Mouse (Mus musculus) neural tube, embryonic 14.5 days (tissue): Measurements from ENCODE around the gene Ltbp2. TPM values are rescaled to one million over a fixed set of nuclear protein-coding genes. Genes with fewer than 3 reads are reported as not detected.

Experiments
- ATAC-seq: fragments of 200-750 bp; cut with Nextera tagmentation; 2 replicates; pipeline ENCODE4 v1.8.0; 2017; ENCODE audit warnings: low read depth, mild to moderate bottlenecking, moderate TSS enrichment, moderate library complexity
- H3K27ac ChIP-seq: fragments of 300-500 bp; sonication (generic); 2 replicates; pipeline ENCODE4 v1.5.1; 2014; ENCODE audit warnings: low read depth, mild to moderate bottlenecking, control low read depth, low read length, moderate library complexity, mixed read lengths
- H3K27me3 ChIP-seq: fragments of 300-500 bp; sonication (generic); 2 replicates; pipeline ENCODE4 v1.6.1; 2014; ENCODE audit warnings: low read length; ENCODE audit not compliant: control insufficient read depth, insufficient read depth
- H3K36me3 ChIP-seq: fragments of 300-500 bp; sonication (generic); 2 replicates; pipeline ENCODE4 v1.6.1; 2014; ENCODE audit warnings: low read length, mixed read lengths; ENCODE audit not compliant: control insufficient read depth, insufficient read depth
- H3K4me1 ChIP-seq: fragments of 300-500 bp; sonication (generic); 2 replicates; pipeline ENCODE4 v1.6.1; 2014; ENCODE audit warnings: low read length; ENCODE audit not compliant: control insufficient read depth, insufficient read depth
- H3K4me2 ChIP-seq: fragments of 300-500 bp; sonication (generic); 2 replicates; pipeline ENCODE4 v1.6.1; 2014; ENCODE audit warnings: mild to moderate bottlenecking, low read depth, low read length, control low read depth
- H3K4me3 ChIP-seq: fragments of 300-500 bp; sonication (generic); 2 replicates; pipeline ENCODE4 v1.5.1; 2014; ENCODE audit warnings: low read depth, low read length, control low read depth, mixed read lengths
- H3K9ac ChIP-seq: fragments of 300-500 bp; sonication (generic); replicated peaks from 2 replicates; pipeline ENCODE4 v1.6.1; 2014; ENCODE audit warnings: low read depth, mild to moderate bottlenecking, control low read depth, low read length, mixed read lengths
- H3K9me3 ChIP-seq: fragments of 300-500 bp; sonication (generic); 2 replicates; pipeline ENCODE4 v1.6.1; 2016; ENCODE audit warnings: low read length; ENCODE audit not compliant: control insufficient read depth
- WGBS: fragments of 180-500 bp; shearing (Covaris S2); extraction: QIAGEN DNeasy Blood & Tissue Kit; methylation state at CpG from one replicate; pipeline ENCODE4 v1.1.7; 2014; 5-methylcytosine and 5-hydroxymethylcytosine counted together
- polyA plus RNA-seq: library from polyadenylated mRNA; unstranded; fragments of >200 nt; fragmentation: Nextera tagmentation; extraction: Ambion mirVana; gene quantifications from 2 replicates; pipeline ENCODE4 v1.2.1, GENCODE M21; 2014

Ltbp2 gene
- polyA plus RNA-seq, 1 experiment from 2014 or later = 0.15 TPM

DNA sequence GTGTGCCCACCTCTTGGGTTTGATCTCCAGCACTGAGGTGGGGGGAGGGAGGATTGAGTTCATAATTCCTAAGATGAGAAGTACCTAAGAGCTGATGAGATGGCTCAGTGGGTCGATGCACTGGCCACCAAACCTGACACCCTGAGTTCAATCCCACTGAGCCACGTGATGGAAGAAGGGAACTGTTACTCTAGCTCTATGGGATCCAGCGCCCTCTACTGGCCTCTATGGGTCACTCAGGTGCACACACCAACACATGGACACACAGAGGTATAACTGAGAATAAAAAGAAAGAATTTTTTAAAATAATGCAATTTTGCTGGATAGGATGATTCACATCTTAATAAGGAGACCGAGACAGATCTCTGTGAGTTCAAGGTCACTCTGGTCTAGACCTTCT is 57.8 kb downstream of the Ltbp2 start:
- no peaks in the 10 kb centered on the region for H3K27me3 ChIP-seq

DNA sequence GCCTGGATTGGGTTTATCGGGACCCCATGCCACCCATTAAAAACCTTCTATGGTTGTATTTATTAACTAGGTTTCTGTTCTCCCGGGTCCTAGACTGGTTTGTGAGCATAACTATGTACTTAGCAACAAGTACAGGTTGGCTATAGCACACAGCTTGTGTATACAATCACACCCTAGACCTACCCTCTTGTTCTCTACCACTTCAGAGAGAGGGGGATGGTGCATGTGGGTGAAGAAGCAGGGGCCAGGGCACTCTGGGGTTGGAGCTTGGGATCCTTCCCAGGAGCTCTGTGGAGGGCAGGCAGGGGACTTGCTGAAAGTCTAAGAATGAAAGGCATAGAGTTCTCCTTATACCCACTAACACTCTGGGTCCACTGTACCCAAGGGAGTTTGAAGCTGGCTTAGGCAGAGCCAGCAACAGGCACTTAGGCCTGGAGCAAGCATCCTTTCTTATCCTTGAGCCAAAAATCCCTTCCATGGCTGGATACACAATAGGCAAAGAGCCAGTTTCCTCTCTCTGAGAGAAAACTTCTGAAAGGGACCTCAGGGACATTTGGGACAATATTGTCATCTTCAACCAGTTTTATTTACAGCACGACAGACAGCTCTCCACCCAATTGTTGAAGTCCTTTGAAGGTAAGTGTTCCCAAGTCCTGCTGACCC is 61.5 kb downstream of the Ltbp2 start:
- no peaks in the 10 kb centered on the region for H3K4me1 ChIP-seq
- H3K36me3 ChIP-seq = no peaks in the 10 kb centered on the region
- H3K9ac ChIP-seq = no peak overlapping the region
- no peak overlapping the region for H3K4me2 ChIP-seq
- no peak overlapping the region for H3K4me3 ChIP-seq
- H3K27ac ChIP-seq = no peak overlapping the region
- 82% methylated on average over 3 of the region's 3 CpGs for WGBS
- ATAC-seq = no peak
- no peaks in the 10 kb centered on the region for H3K9me3 ChIP-seq
- H3K27me3 ChIP-seq = no peaks in the 10 kb centered on the region

More for the DNA sequence above, 57.8 kb downstream of the Ltbp2 start:
- H3K36me3 ChIP-seq = no peaks in the 10 kb centered on the region
- no peaks in the 10 kb centered on the region for H3K9me3 ChIP-seq
- H3K9ac ChIP-seq = no peak overlapping the region
- no peak overlapping the region for H3K27ac ChIP-seq
- no peak for ATAC-seq
- H3K4me3 ChIP-seq = no peak overlapping the region
- no peak overlapping the region for H3K4me2 ChIP-seq
- H3K4me1 ChIP-seq = no peaks in the 10 kb centered on the region
- WGBS = 71% methylated on average over 4 of the region's 4 CpGs

DNA sequence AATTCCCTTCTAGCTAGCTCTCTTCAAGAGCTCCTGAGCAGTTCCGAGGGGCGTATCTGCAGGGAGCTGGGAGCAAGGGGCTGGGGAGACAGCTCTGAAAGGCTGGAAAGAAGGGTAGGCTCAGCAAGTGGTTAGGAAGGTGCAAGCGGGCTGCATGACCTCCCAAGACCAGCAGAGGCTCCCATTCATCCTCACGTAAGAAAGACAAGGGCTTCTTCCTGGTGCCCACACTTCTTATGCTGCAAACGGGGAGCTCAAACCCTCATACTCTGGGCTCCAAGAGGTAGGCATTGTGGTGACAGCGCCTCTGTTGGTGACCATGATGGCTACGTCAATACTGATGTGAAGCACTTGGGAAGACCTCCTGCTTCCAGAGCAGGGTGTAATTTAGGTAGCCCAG is 62.6 kb downstream of the Ltbp2 start:
- 55% methylated on average over 7 of the region's 7 CpGs for WGBS
- Histone ChIP-seq H3K27ac (no peak overlapping the region), H3K4me2 (no peak overlapping the region), H3K4me1 (no peaks in the 10 kb centered on the region), H3K4me3 (no peak overlapping the region), H3K9ac (no peak overlapping the region), H3K36me3 (no peaks in the 10 kb centered on the region), H3K9me3 (no peaks in the 10 kb centered on the region), H3K27me3 (no peaks in the 10 kb centered on the region)
- no peak for ATAC-seq

DNA sequence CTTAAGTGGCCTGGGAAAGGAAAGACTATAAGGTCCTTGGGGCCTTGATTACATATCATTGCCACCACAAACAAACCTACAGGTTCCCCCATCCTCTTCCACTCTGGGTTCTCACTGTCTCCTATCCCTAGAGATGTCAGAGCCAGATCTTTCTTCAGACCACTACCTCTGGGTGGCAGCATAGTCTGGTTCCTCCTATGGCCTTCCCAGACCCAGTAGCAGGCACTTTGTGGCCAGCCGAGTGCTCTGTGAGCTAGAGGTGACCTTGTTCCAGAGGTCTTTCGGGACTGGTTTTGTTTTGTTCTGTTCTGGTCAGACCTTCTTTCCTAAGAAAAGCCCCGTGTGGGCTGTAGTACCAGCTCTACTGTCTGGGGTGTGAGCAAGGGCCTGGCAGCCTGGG is 64.3 kb downstream of the Ltbp2 start:
- H3K27me3 ChIP-seq = no peaks in the 10 kb centered on the region
- H3K9ac ChIP-seq = no peak overlapping the region
- WGBS = 57% methylated on average over 3 of the region's 3 CpGs
- H3K27ac ChIP-seq = no peak overlapping the region
- no peak overlapping the region for H3K4me2 ChIP-seq
- no peak for ATAC-seq
- no peaks in the 10 kb centered on the region for H3K36me3 ChIP-seq
- H3K4me3 ChIP-seq = no peak overlapping the region
- no peaks in the 10 kb centered on the region for H3K4me1 ChIP-seq
- no peaks in the 10 kb centered on the region for H3K9me3 ChIP-seq

DNA sequence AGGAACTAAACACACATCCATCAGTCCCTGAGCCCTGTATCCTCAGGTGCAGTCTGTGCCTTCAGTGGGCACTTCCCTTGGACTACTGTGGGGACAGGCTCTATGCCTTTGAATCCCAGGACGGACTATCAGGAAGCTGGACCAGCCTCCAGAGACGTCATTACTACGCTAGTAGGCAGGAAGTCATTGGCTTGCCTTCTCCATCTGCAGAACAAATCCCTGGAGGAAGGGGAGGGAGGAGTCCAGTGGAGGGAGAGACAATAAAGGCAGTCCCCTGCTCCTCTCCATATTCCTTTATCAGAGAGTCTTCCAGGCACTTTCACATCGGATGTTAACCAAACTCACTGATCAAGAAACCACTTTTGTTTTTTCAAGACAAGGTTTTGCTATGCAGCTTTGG is 64.8 kb downstream of the Ltbp2 start:
- Histone ChIP-seq H3K27me3 (no peaks in the 10 kb centered on the region), H3K9me3 (no peaks in the 10 kb centered on the region), H3K4me1 (no peaks in the 10 kb centered on the region), H3K27ac (no peak overlapping the region), H3K9ac (no peak overlapping the region), H3K4me3 (no peak overlapping the region), H3K36me3 (no peaks in the 10 kb centered on the region), H3K4me2 (no peak overlapping the region)
- 41% methylated on average over 4 of the region's 4 CpGs for WGBS
- ATAC-seq = no peak

DNA sequence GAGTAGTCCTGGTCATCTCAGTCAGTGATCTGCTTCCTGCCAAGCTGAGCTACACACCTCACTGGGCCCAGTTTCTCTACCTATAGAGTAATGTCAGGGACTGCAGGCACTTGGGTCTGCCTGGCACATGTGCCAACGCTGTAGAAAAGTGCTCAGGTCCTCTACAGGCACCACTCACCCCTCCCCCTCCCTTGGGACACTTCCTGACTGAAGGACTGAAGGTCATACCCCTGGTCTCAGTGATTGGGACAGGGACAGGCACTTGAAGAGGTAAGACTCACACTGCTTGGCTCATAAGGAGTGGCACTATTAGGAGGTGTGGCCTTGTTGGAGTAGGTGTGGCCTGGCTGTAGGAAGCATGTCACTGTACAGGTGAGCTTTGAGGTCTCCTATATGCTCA is 65.5 kb downstream of the Ltbp2 start:
- Histone ChIP-seq H3K36me3 (no peaks in the 10 kb centered on the region), H3K9me3 (no peaks in the 10 kb centered on the region), H3K4me3 (no peak overlapping the region), H3K4me2 (no peak overlapping the region), H3K9ac (no peak overlapping the region), H3K4me1 (no peaks in the 10 kb centered on the region), H3K27me3 (no peaks in the 10 kb centered on the region), H3K27ac (no peak overlapping the region)
- WGBS = 86% methylated on average over 1 of the region's 1 CpGs
- ATAC-seq = no peak

DNA sequence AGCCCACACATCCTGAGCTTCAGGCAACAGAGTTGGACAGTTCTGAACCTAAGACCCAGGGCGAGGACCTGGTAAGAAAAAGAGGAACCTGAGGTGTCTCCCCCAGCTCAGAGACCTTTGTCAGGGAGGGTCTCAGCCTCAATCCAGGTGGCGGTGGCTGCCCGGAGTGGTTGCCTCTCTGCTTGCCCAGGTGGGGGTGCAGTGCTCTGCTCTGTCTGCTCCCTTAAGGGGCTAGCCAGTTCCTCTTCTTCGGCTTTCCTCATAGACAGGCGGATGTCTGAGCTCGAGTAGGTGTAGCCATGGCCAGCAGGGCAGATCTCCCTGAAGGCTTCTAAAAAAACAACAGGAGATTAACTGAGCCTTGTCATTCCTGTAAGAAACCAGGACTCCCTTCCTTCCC is 67.3 kb downstream of the Ltbp2 start:
- Histone ChIP-seq H3K4me3 (no peak overlapping the region), H3K27ac (no peak overlapping the region), H3K9ac (no peak overlapping the region), H3K36me3 (no peaks in the 10 kb centered on the region), H3K4me1 (no peaks in the 10 kb centered on the region), H3K27me3 (no peaks in the 10 kb centered on the region), H3K9me3 (no peaks in the 10 kb centered on the region), H3K4me2 (no peak overlapping the region)
- 83% methylated on average over 6 of the region's 6 CpGs for WGBS
- no peak for ATAC-seq

DNA sequence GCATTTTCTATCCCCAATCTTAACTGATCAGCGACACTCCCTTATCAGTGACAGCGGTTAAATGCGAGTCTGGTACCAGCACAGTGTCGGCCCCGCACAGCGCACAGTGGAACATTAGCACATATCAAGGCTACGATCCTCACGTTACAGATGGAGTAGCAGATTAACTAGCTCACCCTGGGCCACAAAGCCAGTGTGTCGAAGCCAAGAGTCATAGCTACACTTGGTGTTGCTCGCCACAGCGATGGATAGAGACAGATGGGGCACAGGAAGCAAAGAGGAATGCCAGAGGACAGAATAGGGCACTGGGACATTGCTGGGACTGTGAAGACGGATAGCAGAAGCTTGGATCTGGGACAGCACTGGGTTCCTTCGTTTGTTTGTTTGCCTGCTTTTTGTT is 69.0 kb downstream of the Ltbp2 start:
- H3K27me3 ChIP-seq = no peaks in the 10 kb centered on the region
- H3K36me3 ChIP-seq = no peaks in the 10 kb centered on the region
- no peaks in the 10 kb centered on the region for H3K9me3 ChIP-seq
- H3K4me3 ChIP-seq = no peak overlapping the region
- no peak overlapping the region for H3K27ac ChIP-seq
- no peak for ATAC-seq
- WGBS = 87% methylated on average over 13 of the region's 13 CpGs
- no peak overlapping the region for H3K4me2 ChIP-seq
- no peak overlapping the region for H3K9ac ChIP-seq
- no peaks in the 10 kb centered on the region for H3K4me1 ChIP-seq

DNA sequence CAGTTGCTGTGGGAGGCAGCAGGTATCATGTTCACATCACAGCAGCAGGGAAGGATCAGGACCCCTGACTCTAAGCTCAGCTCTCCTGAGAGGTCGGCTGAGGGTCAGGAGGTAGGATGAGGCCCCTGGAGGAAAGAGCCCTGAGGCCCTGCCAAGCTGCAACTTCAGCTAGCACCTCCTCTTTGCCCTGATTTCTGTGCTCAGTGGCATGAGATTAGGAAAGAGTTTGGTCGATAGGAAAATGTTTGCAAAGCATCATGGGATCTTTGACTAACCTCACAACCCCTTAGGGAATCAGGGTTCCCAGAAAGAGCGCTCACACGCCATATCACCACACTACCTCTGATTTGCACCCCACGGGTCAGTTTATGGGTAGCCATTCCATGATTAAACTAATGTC is 69.6 kb downstream of the Ltbp2 start:
- ATAC-seq = no peak
- no peaks in the 10 kb centered on the region for H3K36me3 ChIP-seq
- H3K4me1 ChIP-seq = no peaks in the 10 kb centered on the region
- H3K4me2 ChIP-seq = no peak overlapping the region
- H3K9ac ChIP-seq = no peak overlapping the region
- H3K9me3 ChIP-seq = no peaks in the 10 kb centered on the region
- H3K27me3 ChIP-seq = no peaks in the 10 kb centered on the region
- 55% methylated on average over 5 of the region's 5 CpGs for WGBS
- H3K27ac ChIP-seq = no peak overlapping the region
- H3K4me3 ChIP-seq = no peak overlapping the region
